Mouse (Mus musculus): Measurements from ENCODE around the gene Coil. TPM values are rescaled to one million over a fixed set of nuclear protein-coding genes. Genes with fewer than 3 reads are reported as not detected.

The Coil gene
- polyA plus RNA-seq (2016; fragmentation: Nextera tagmentation; extraction: Ambion mirVana) = 26.0 and 27.2 TPM in 2 replicates

- H3K36me3 ChIP-seq (replicated peaks) = no peaks in the 10 kb centered on the region
- H3K27me3 ChIP-seq (replicated peaks; ENCODE audit: low read depth, poor library complexity, severe bottlenecking) = no peaks in the 10 kb centered on the region
- no peak within 1 kb of the TSS for H3K27ac ChIP-seq (replicated peaks)
- peaks cover 10% of the 10 kb centered on the region for H3K4me1 ChIP-seq
- DNase-seq (ENCODE audit: low spot score) = peak; percentile 14
- 34% methylated on average over 2 of the region's 2 CpGs for WGBS
- no peak within 1 kb of the TSS for H3K4me3 ChIP-seq
- H3K9me3 ChIP-seq = no peaks in the 10 kb centered on the region
Observed at GRCm38 (mm10) chr11:88970202-88970732, at the start of gene Coil. Gene Coil, plus strand, starts transcription at chr11:88970252.

GRCm38 (mm10) chr11:88926566-88926965 is 43.5 kb upstream of the Coil start:
- DNase-seq (ENCODE audit: low spot score) = no peak
- Histone ChIP-seq H3K27me3 (replicated peaks; ENCODE audit: low read depth, poor library complexity, severe bottlenecking) (no peaks in the 10 kb centered on the region), H3K9me3 (no peaks in the 10 kb centered on the region), H3K4me3 (no peak overlapping the region), H3K36me3 (replicated peaks) (peaks cover 94% of the 10 kb centered on the region), H3K27ac (replicated peaks) (no peak overlapping the region), H3K4me1 (no peaks in the 10 kb centered on the region)
- 94% methylated on average over 5 of the region's 5 CpGs for WGBS

- no peak overlapping the region for H3K4me3 ChIP-seq
- H3K27ac ChIP-seq (replicated peaks) = no peak overlapping the region
- DNase-seq (ENCODE audit: low spot score) = no peak
- 76% methylated on average over 14 of the region's 14 CpGs for WGBS
- no peaks in the 10 kb centered on the region for H3K27me3 ChIP-seq (replicated peaks; ENCODE audit: low read depth, poor library complexity, severe bottlenecking)
- H3K9me3 ChIP-seq = no peaks in the 10 kb centered on the region
- H3K4me1 ChIP-seq = no peaks in the 10 kb centered on the region
- peaks cover 94% of the 10 kb centered on the region for H3K36me3 ChIP-seq (replicated peaks)
Observed at GRCm38 (mm10) chr11:88931692-88932530, 38.1 kb upstream of the Coil start.

GRCm38 (mm10) chr11:88933030-88933429 is 37.0 kb upstream of the Coil start:
- Histone ChIP-seq H3K27ac (replicated peaks) (no peak overlapping the region), H3K36me3 (replicated peaks) (peaks cover 94% of the 10 kb centered on the region), H3K4me1 (no peaks in the 10 kb centered on the region), H3K4me3 (no peak overlapping the region), H3K27me3 (replicated peaks; ENCODE audit: low read depth, poor library complexity, severe bottlenecking) (no peaks in the 10 kb centered on the region), H3K9me3 (no peaks in the 10 kb centered on the region)
- DNase-seq (ENCODE audit: low spot score) = no peak
- 93% methylated on average over 9 of the region's 9 CpGs for WGBS

- Histone ChIP-seq H3K4me1 (no peaks in the 10 kb centered on the region), H3K36me3 (replicated peaks) (peaks cover 92% of the 10 kb centered on the region), H3K27me3 (replicated peaks; ENCODE audit: low read depth, poor library complexity, severe bottlenecking) (no peaks in the 10 kb centered on the region), H3K27ac (replicated peaks) (no peak overlapping the region), H3K4me3 (no peak overlapping the region), H3K9me3 (no peaks in the 10 kb centered on the region)
- no peak for DNase-seq (ENCODE audit: low spot score)
- 92% methylated on average over 19 of the region's 19 CpGs for WGBS
Observed at GRCm38 (mm10) chr11:88934089-88935000, 35.7 kb upstream of the Coil start.

- no peak for DNase-seq (ENCODE audit: low spot score)
- H3K36me3 ChIP-seq (replicated peaks) = peaks cover 91% of the 10 kb centered on the region
- H3K9me3 ChIP-seq = no peaks in the 10 kb centered on the region
- no peak overlapping the region for H3K4me3 ChIP-seq
- no peak overlapping the region for H3K27ac ChIP-seq (replicated peaks)
- WGBS = 94% methylated on average over 2 of the region's 2 CpGs
- H3K4me1 ChIP-seq = no peaks in the 10 kb centered on the region
- no peaks in the 10 kb centered on the region for H3K27me3 ChIP-seq (replicated peaks; ENCODE audit: low read depth, poor library complexity, severe bottlenecking)
Observed at GRCm38 (mm10) chr11:88937886-88938285, 32.2 kb upstream of the Coil start.

GRCm38 (mm10) chr11:88938770-88939169 is 31.3 kb upstream of the Coil start:
- Histone ChIP-seq H3K4me1 (no peaks in the 10 kb centered on the region), H3K27ac (replicated peaks) (no peak overlapping the region), H3K36me3 (replicated peaks) (peaks cover 91% of the 10 kb centered on the region), H3K27me3 (replicated peaks; ENCODE audit: low read depth, poor library complexity, severe bottlenecking) (no peaks in the 10 kb centered on the region), H3K9me3 (no peaks in the 10 kb centered on the region), H3K4me3 (no peak overlapping the region)
- 96% methylated on average over 2 of the region's 2 CpGs for WGBS
- no peak for DNase-seq (ENCODE audit: low spot score)

- Histone ChIP-seq H3K9me3 (no peaks in the 10 kb centered on the region), H3K36me3 (replicated peaks) (peaks cover 91% of the 10 kb centered on the region), H3K4me3 (no peak overlapping the region), H3K27ac (replicated peaks) (no peak overlapping the region), H3K27me3 (replicated peaks; ENCODE audit: low read depth, poor library complexity, severe bottlenecking) (no peaks in the 10 kb centered on the region), H3K4me1 (no peaks in the 10 kb centered on the region)
- WGBS = 93% methylated on average over 4 of the region's 4 CpGs
- no peak for DNase-seq (ENCODE audit: low spot score)
Observed at GRCm38 (mm10) chr11:88939634-88940033, 30.4 kb upstream of the Coil start.

- WGBS = 79% methylated on average over 12 of the region's 12 CpGs
- Histone ChIP-seq H3K4me1 (no peaks in the 10 kb centered on the region), H3K9me3 (no peaks in the 10 kb centered on the region), H3K27me3 (replicated peaks; ENCODE audit: low read depth, poor library complexity, severe bottlenecking) (no peaks in the 10 kb centered on the region), H3K27ac (replicated peaks) (no peak overlapping the region), H3K36me3 (replicated peaks) (peaks cover 90% of the 10 kb centered on the region), H3K4me3 (no peak overlapping the region)
- DNase-seq (ENCODE audit: low spot score) = no peak
Observed at GRCm38 (mm10) chr11:88941489-88941888, 28.6 kb upstream of the Coil start.

GRCm38 (mm10) chr11:88945971-88946585 is 24.0 kb upstream of the Coil start:
- H3K27ac ChIP-seq (replicated peaks) = no peak overlapping the region
- WGBS = 81% methylated on average over 8 of the region's 8 CpGs

GRCm38 (mm10) chr11:88948896-88949295 is 21.2 kb upstream of the Coil start:
- no peak for DNase-seq (ENCODE audit: low spot score)
- 81% methylated on average over 8 of the region's 8 CpGs for WGBS
- H3K4me1 ChIP-seq = peaks cover 11% of the 10 kb centered on the region
- no peak overlapping the region for H3K4me3 ChIP-seq
- H3K36me3 ChIP-seq (replicated peaks) = peaks cover 75% of the 10 kb centered on the region
- no peaks in the 10 kb centered on the region for H3K9me3 ChIP-seq
- no peaks in the 10 kb centered on the region for H3K27me3 ChIP-seq (replicated peaks; ENCODE audit: low read depth, poor library complexity, severe bottlenecking)
- H3K27ac ChIP-seq (replicated peaks) = no peak overlapping the region

More at GRCm38 (mm10) chr11:88945971-88946585, 24.0 kb upstream of the Coil start:
- no peaks in the 10 kb centered on the region for H3K27me3 ChIP-seq (replicated peaks; ENCODE audit: low read depth, poor library complexity, severe bottlenecking)
- H3K4me1 ChIP-seq = peaks cover 7% of the 10 kb centered on the region; the same call in 1 of the 2 replicates
- no peaks in the 10 kb centered on the region for H3K9me3 ChIP-seq
- no peak for DNase-seq (ENCODE audit: low spot score)
- H3K4me3 ChIP-seq = no peak overlapping the region
- H3K36me3 ChIP-seq (replicated peaks) = peaks cover 80% of the 10 kb centered on the region
